Mouse (Mus musculus) 3134 (cell line): ENCODE measurements around the gene H2-T23.
"Not testable (repeated sequence)": the region's sequence is repeated elsewhere in the genome, so short reads cannot be mapped to it uniquely, and the experiment has no call there.

Experiments
- DNase-seq: peaks from one replicate; pipeline ENCODE4 v3.0.0-alpha.2; 2011; ENCODE audit warnings: low spot score; ENCODE audit not compliant: insufficient read length; ENCODE audit errors: extremely low read depth

Gene H2-T23

GRCm38 (mm10) chr17:36023710-36024654 is 8.7 kb downstream of the H2-T23 start:
- peak; percentile 82 for DNase-seq

DNA sequence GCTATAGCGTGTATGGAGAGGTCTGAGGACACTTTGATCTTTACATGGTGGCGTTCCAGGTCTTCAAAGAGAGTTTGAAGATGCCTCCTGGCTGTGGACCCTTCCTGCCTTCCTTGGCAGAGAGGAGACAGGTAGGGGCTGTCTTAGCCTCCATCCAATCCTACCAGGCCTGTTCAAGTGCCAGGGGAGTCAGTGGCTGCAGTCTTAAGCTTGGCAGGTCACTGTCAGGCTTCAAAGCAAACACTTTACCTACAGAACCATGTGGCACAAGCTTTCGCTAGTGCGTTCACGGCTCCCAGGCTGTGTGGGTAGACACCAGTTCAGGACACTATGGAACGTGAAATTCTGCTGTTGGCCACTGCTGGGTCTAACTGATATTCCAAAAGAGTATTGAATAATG is 9.7 kb downstream of the H2-T23 start:
- no peak for DNase-seq

- no peak for DNase-seq
Observed at GRCm38 (mm10) chr17:36022098-36022497, 10.6 kb downstream of the H2-T23 start.

- DNase-seq: no peak
Observed at GRCm38 (mm10) chr17:36021309-36021708, 11.3 kb downstream of the H2-T23 start.

DNA sequence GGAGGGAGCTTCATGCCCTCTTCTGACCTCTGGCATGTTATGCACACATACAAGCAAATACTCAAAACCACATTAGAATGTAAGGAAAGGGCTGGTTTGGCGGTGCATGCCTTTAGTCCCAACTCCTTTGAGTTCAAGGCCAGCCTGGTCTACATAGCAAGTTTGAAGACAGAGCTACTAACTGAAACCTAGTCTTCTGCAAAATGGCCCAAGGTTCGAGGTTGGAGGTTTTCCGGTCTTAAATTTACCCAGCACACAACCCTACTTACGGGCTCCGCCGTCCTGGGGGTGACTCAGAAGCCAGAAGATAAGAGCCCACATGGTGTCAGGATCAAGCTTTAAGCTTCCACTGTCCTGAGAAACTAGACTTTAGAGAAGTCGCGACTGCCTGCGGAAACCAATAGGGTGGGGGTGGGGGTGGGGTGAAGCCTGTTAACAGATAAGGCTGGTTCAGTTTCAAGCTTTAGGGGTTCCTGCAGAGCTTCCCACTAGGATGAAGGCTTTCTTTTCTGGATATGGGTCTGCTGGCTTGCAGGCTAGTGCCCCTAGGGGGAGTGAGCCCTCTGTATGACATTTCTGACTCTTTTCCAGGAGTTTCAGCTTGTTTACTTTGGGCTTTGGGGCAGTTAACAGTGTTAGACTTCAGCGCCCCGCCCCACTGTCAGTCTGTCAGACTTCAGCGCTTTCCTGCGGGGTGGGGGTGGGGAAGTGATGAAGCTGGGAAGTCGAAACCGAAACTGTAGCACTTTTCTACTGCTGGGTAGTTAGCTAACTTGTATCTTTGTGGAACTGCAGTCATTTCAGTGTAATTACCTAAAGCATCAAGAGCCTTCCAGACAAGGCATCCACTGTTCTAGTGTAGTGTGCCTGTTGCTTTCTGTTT is 12.2 kb downstream of the H2-T23 start, which contains the start of gene H2-T24:
H2-T24 (minus strand) TSS at position 370 of the 883 bp plus-strand sequence.
- peak; percentile 63 for DNase-seq

DNA sequence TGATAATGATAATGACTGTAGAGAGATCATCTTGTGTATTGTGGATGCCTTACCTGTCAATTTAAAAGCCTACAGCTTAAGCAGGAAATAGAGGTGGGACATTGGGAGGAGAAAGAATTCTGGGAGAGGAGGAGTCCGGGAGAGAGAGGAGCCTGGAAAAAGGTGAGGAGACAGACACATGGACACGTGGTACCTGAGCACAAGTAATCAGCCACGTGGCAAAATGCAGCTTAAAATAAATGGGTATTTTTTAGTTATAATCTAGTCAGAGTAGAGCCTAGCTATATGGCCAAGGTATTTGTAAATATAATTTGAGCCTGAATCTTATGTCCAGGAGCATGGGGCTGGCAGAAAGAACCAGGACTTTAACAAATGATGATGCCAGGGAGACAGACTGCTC is 13.1 kb downstream of the H2-T23 start:
- DNase-seq: no peak

DNA sequence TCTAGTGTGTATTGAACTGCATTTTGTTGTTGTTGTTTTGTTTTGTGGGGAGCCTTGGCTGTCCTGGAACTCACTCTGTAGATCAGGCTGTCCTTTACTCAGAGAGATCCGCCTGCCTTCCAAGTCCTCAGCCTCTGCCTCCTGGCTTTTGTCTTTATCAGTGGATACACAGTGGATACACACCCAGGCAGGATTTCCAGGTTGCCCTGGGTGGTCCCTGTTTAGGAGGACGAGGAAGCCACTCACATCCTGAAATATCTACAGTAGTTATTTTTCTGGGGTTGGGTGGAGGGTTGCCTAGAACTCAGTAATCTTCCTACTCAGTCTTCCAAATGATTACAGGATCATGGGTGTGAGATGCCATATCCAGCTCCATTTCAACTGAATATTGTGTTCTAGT is 13.7 kb downstream of the H2-T23 start:
- DNase-seq: no peak

DNA sequence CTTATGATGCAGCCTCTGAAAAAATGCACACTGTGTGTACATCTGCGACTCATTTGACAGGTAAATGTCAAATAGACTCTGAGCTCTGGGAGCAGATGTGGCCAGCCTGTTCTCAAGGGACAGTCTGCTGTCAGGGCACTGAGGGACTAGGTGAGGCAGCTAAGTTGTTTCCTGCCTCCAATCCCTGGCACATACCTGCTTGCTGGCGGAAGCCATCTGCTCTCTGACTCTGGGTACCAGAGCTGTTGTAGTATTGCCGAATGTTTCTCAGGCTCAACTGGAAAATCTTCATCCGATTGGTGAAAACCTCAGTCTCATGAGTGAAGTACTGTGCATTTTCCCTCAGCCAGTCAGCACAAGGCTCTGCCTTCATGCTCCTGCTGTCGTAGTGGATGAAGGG is 15.6 kb downstream of the H2-T23 start:
- no peak for DNase-seq

- DNase-seq: no peak
Observed at GRCm38 (mm10) chr17:36014977-36015376, 17.7 kb downstream of the H2-T23 start.

- not testable (repeated sequence) for DNase-seq
Observed at GRCm38 (mm10) chr17:36004409-36004808, 28.2 kb downstream of the H2-T23 start.

GRCm38 (mm10) chr17:36003331-36003730 is 29.3 kb downstream of the H2-T23 start:
- no peak for DNase-seq

GRCm38 (mm10) chr17:36001966-36002365 is 30.7 kb downstream of the H2-T23 start:
- DNase-seq: peak; percentile 78

DNA sequence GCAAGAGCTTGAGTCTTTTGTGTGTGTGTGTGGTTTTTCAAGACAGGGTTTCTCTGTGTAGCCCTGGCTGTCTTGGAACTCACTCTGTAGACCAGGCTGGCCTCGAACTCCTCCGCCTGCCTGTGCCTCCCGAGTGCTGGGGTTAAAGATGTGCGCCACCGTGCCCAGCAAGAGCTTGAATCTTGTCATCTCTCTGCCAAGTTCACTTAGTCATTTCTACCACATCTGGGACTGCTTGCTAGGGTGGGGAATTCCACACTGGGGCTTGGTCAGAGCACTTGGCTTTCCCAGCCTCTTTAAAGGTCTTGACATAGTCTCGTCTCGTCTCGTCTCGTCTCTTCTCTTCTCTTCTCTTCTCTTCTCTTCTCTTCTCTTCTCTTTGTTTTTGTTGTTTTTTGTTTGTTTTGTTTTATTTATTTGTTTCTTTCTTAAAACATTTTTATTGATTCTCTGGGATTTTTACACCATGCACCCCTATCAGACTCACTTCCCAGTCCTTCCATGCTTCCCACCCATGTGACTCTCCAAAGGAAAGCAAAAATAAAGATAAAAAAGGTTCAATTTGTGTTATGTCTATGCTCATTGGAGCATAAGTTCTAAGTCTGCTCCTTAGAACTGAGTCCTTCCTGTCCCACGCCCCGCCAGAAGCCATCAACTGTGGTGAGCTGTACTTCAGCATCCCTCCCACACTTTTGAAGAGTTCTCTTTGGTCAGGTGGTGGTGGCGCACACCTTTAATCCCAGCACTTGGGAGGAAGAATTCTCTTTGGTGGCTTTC is 31.3 kb downstream of the H2-T23 start:
- DNase-seq: peak; percentile 81

DNA sequence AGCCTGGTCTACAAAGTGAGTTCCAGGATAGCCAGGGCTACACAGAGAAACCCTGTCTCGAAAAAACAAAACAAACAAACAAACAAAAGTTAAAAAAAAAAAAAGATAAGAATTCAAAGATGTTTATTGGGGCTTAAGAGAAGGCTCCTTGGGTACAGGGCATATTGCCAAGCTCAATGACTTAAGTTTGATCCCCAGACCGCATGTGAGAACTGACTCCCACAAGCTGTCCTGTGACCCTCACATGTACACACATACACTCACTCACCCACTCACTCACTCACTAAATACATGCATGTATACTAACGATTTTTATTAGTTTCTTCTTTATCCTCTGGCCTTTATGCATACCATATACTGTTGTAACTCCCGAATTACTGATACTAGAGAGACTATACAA is 32.3 kb downstream of the H2-T23 start:
- no peak for DNase-seq

GRCm38 (mm10) chr17:35999356-35999755 is 33.3 kb downstream of the H2-T23 start:
- no peak for DNase-seq

- DNase-seq: no peak
Observed at GRCm38 (mm10) chr17:35998545-35999305, 33.9 kb downstream of the H2-T23 start.

- DNase-seq: peak; percentile 70
Observed at GRCm38 (mm10) chr17:35997713-35998510, 34.7 kb downstream of the H2-T23 start.

DNA sequence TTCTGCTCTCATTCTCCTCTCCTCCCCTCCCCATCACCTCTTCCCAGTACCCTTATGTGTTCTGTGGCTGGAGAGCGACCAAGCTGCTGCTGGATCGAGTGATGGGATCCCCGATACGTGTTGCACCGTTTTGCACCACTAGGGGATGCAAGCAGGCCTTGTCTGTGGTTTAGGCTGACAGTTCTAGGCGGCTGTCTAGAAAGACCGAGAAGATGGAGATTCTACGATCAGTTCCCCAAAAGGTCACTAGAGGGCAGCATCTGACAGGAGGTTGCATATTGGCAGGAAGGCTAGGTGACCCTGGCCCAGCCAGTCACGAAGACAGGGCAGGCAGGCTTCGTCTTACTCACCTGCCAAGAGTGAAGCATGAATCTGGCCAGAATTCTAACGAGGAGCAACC is 35.7 kb downstream of the H2-T23 start:
- DNase-seq: peak; percentile 80

DNA sequence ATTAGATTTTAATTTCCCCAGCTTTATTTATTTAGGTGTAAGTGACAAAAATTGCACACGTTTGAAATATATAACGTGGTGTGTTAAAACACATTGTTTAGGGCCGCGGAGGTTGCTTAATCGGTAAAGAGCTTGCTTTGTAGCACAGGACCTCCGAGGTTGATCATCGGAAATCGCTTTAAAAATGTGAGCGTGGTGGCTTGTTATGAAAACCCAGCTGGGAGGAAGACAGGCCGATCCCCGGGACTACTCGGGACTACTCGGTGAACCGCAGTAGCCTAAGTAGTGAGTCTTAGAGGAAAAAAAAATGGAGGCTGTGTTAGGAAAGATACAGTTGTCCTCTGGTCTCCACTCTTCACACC is 37.8 kb downstream of the H2-T23 start:
- no peak for DNase-seq
